Mouse (Mus musculus) frontal cortex, postnatal 36 days (tissue): ENCODE results near the gene Dcst1.

ENCODE experiments used
- DNase-seq, 2 experiments: peaks; one replicate each; pipeline ENCODE4 v3.0.0; 2022; ENCODE audit warnings: low spot score in 2 of 2

The Dcst1 gene

GRCm38 (mm10) chr3:89388901-89389740, 24.1 kb upstream of the Dcst1 start:
- peak in 1 of 2 experiments; percentile 51 for DNase-seq

DNA sequence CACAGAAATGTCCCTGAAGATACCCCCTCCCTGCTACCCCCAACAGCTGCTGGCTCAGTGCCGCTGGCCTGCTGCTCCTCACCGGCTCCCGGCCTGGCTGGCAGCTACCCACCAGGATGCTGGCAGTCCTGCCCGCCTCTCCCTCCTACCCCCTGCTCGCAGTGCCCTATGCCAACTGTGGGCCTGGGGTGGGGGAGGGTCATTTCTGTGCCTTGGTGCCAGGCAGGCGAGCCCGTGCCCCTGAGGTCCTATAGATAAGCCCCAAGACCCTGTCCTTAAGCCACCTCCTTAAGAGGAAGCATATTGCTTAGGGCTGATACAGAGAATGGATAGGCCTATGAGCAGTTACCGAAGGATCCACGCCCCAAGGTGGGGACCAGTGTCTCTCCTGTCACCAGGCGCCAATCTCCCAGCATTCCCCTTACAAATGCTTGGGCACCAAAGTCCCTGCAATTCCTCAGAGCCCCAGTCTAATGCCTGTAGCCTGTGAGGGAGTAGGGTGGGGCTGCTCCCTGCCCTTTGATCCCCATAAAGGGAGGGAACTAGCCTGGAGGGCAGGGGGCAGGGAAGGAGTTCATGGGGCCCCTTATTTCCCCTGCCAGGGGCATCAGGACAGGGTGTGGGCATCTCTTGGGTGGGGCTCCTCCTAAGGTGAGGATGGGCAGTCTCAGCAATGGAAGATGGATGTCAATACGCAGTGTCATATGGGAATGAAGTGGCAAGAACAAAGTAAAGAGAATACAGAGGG, 23.3 kb upstream of the Dcst1 start:
- DNase-seq = no peak

DNA sequence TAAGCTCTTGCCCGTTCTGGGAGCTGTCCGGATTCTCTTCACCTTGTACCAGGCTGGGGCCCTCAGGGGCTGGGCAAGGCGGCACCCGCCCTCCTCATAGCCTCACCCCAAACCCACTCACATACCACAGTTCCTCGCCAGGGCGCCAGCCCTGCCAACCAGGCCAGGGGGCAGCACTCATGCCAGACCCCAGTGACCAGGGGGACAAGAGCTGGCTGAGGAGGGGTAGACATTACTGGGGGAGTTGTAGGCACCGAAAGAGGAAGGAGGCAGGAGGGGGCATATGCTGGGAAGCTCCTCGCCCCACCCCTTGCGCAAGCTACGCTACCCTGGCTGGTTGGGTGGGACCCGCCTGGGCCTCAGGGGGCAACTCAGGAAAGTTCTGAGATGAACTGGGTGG, 22.6 kb upstream of the Dcst1 start:
- DNase-seq = no peak

- no peak for DNase-seq
These were observed 21.7 kb upstream of the Dcst1 start for GRCm38 (mm10) chr3:89386438-89387420.

DNA sequence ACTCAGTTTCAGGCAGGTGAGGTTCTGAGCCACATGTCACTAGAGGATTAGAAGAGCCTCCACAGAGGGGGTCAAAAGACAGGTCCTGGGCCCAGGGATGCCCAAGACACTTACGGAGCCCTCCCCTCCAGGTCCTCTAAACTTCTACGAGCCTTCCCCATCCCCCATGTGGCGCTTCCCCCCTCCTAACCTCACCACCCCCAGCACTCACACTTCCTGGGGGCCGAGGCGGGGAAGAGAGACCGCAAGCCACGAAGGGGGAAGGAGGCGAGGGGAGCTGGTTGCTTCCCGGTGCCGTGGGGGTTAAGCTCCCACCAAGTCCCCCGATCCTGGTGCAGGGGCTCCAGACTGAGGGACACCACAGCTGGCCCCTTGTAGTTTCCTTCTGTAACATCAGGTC, 20.4 kb upstream of the Dcst1 start:
- DNase-seq = no peak

GRCm38 (mm10) chr3:89384331-89385076, 19.5 kb upstream of the Dcst1 start:
- DNase-seq = no peak

GRCm38 (mm10) chr3:89383651-89384255, 18.7 kb upstream of the Dcst1 start:
- DNase-seq = no peak

- no peak for DNase-seq
These were observed 17.9 kb upstream of the Dcst1 start for GRCm38 (mm10) chr3:89382950-89383349.

GRCm38 (mm10) chr3:89382033-89382882, 17.2 kb upstream of the Dcst1 start:
- no peak for DNase-seq

- no peak for DNase-seq
These were observed 16.2 kb upstream of the Dcst1 start for GRCm38 (mm10) chr3:89381233-89381632.

- DNase-seq = no peak
These were observed 15.7 kb upstream of the Dcst1 start for GRCm38 (mm10) chr3:89380711-89381110.

DNA sequence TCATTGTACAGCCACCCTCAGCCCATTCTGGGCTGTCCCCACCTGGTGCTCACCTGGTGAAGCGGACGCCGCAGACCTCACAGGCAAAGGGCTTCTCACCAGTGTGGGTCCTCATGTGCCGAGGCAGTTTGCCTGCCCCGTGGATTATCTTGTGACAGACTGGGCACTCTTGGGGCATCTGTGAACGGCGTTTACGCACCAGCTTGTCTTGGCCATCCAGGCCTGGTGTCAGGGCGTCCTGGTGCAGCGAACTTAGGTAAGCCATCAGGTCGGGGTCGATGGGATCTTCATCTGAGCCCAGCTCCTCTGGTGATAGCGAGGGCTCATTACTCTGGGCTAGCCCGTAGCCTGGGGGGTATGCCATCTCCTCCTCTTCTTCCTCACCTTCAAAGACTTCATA, 15.2 kb upstream of the Dcst1 start:
- no peak for DNase-seq

DNA sequence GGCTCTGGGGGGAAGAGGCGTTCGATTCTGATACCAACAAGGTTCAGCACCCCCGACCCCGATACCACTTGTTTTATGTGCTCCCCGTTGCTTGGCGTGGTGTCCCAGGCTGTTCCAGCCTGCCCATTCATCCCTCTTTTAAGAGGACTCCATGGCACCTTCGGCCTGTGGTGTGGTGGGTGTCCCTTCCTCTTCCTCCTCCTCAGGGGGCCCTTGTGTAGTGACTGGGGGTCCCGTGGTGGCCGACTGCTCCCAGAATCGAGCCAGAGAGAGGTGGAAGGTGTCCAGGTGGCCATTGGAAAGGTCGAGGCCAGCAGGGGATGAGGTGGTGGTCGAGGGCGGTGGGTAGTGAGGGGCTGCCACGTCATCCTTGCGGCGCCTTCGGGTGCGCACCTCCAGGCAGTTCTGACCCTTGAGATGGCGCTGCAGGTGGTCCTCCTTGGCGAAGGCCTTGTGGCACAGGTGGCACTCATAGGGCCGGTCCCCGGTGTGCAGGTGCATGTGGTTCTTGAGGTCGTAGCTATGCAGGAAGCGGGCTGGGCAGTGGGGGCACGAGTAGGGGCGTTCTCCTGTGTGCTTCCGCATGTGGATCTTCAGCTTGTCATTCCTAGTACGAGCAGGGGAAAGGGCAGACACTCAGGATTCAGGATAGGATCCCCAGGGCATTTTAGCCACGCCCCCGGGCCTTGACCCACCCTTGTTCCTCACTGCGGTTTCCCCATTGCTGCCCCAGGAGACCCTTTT, 14.5 kb upstream of the Dcst1 start:
- no peak for DNase-seq

GRCm38 (mm10) chr3:89378394-89379067, 13.5 kb upstream of the Dcst1 start:
- peak; percentile 59 to 76 for DNase-seq

DNA sequence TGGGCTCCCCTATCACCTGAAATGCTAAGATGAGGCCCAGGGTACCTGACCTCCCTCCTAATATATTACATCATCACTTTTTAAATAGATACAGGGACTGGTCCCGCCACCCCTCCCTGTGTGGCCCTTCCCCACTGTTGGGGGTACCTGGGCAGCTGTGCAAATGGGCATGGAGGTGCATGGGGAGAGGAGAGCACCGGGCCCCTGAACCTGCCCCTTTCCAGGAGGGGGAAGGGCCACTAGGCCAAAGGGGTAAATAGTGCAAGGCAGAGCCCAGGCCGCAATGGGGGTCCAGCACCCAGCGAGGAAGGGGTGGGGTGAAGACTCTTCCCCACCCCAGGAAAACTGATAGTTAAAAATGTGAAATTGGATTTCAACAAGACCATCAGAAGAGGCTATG, 12.8 kb upstream of the Dcst1 start:
- DNase-seq = no peak

GRCm38 (mm10) chr3:89373581-89374231, 8.7 kb upstream of the Dcst1 start:
- no peak for DNase-seq

- DNase-seq = no peak
These were observed 2.3 kb upstream of the Dcst1 start for GRCm38 (mm10) chr3:89367338-89367737.
